Mouse (Mus musculus) kidney, embryonic 16.5 days (tissue): ENCODE data around the gene Tmem163. TPM values are rescaled to one million over a fixed set of nuclear protein-coding genes. Genes with fewer than 3 reads are reported as not detected.

Experiments used
- ATAC-seq: fragments of 200-750 bp; cut with Nextera tagmentation; 2 replicates; pipeline ENCODE4 v1.8.0; 2017; ENCODE audit warnings: moderate TSS enrichment; ENCODE audit not compliant: low FRiP score, low TSS enrichment
- H3K27ac ChIP-seq: fragments of 300-500 bp; sonication (generic); 2 replicates; pipeline ENCODE4 v1.5.1; 2014; ENCODE audit warnings: low read length
- H3K27me3 ChIP-seq: fragments of 300-500 bp; sonication (generic); 2 replicates; pipeline ENCODE4 v1.6.1; 2014; ENCODE audit warnings: low read length, control low read depth, mixed read lengths; ENCODE audit not compliant: insufficient read depth
- H3K36me3 ChIP-seq: fragments of 300-500 bp; sonication (generic); 2 replicates; pipeline ENCODE4 v1.6.1; 2014; ENCODE audit warnings: low read length, control low read depth, mixed read lengths; ENCODE audit not compliant: insufficient read depth
- H3K4me1 ChIP-seq: fragments of 300-500 bp; sonication (generic); 2 replicates; pipeline ENCODE4 v1.6.1; 2014; ENCODE audit warnings: low read length, control low read depth, mixed read lengths; ENCODE audit not compliant: insufficient read depth
- H3K4me2 ChIP-seq: fragments of 300-500 bp; sonication (generic); replicated peaks from 2 replicates; pipeline ENCODE4 v1.6.1; 2014; ENCODE audit warnings: low read depth, low read length
- H3K4me3 ChIP-seq: fragments of 300-500 bp; sonication (generic); 2 replicates; pipeline ENCODE4 v1.5.1; 2014; ENCODE audit warnings: mild to moderate bottlenecking, low read length
- H3K9ac ChIP-seq: fragments of 300-500 bp; sonication (generic); replicated peaks from 2 replicates; pipeline ENCODE4 v1.6.1; 2014; ENCODE audit warnings: low read length
- H3K9me3 ChIP-seq: fragments of 300-500 bp; sonication (generic); 2 replicates; pipeline ENCODE4 v1.6.1; 2016; ENCODE audit warnings: low read length, control low read depth
- whole genome bisulfite sequencing: fragments of 180-500 bp; shearing (Covaris S2); extraction: QIAGEN DNeasy Blood & Tissue Kit; methylation state at CpG from one replicate; pipeline ENCODE4 v1.1.7; 2014; 5-methylcytosine and 5-hydroxymethylcytosine counted together
- polyA plus RNA-seq: library from polyadenylated mRNA; unstranded; fragments of >200 nt; fragmentation: Nextera tagmentation; extraction: Ambion mirVana; gene quantifications from 2 replicates; pipeline ENCODE4 v1.2.1, GENCODE M21; 2015

The Tmem163 gene
- polyA plus RNA-seq, 1 experiment from 2014 or later = 0.99 TPM

- 74% methylated on average over 8 of the region's 8 CpGs for WGBS
- Histone ChIP-seq H3K9me3 (peaks cover 9% of the 10 kb centered on the region), H3K27ac (no peak overlapping the region), H3K27me3 (no peaks in the 10 kb centered on the region), H3K4me2 (no peak overlapping the region), H3K4me3 (no peak overlapping the region), H3K9ac (no peak overlapping the region), H3K4me1 (no peaks in the 10 kb centered on the region), H3K36me3 (no peaks in the 10 kb centered on the region)
- ATAC-seq = no peak
Observed at GRCm38 (mm10) chr1:127513140-127513539, 166.2 kb downstream of the Tmem163 start.

- no peak for ATAC-seq
- 75% methylated on average over 6 of the region's 6 CpGs for WGBS
- no peaks in the 10 kb centered on the region for H3K4me1 ChIP-seq
Observed at GRCm38 (mm10) chr1:127512709-127513108, 166.6 kb downstream of the Tmem163 start.

DNA sequence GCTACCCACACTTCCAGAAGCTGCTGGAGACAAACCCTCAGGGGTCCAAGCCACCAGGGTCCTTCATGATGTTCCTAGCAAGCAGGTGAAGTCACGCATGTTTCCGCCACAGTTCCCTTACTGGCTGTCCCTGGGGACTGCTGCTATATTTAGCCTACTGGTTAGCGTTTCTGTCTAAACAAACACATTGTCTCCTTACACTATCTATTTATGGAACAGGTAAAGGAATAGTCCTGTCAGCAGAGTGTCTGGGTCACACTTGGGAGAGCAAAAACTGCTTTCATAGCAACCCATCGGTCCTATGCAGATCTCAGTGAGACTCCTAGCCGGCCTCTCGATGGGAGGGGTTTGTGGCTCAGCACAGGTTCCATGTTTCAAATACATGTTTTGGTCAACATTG is 168.0 kb downstream of the Tmem163 start:
- no peak overlapping the region for H3K27ac ChIP-seq
- H3K4me1 ChIP-seq = no peaks in the 10 kb centered on the region
- WGBS = 78% methylated on average over 6 of the region's 6 CpGs
- H3K27me3 ChIP-seq = no peaks in the 10 kb centered on the region
- no peak overlapping the region for H3K4me3 ChIP-seq
- no peak for ATAC-seq
- H3K4me2 ChIP-seq = no peak overlapping the region
- H3K9ac ChIP-seq = no peak overlapping the region
- H3K36me3 ChIP-seq = no peaks in the 10 kb centered on the region
- peaks cover 6% of the 10 kb centered on the region for H3K9me3 ChIP-seq

More at GRCm38 (mm10) chr1:127512709-127513108, 166.6 kb downstream of the Tmem163 start:
- H3K36me3 ChIP-seq = no peaks in the 10 kb centered on the region
- H3K9me3 ChIP-seq = peaks cover 9% of the 10 kb centered on the region
- no peak overlapping the region for H3K4me2 ChIP-seq
- no peak overlapping the region for H3K4me3 ChIP-seq
- no peak overlapping the region for H3K9ac ChIP-seq
- H3K27me3 ChIP-seq = no peaks in the 10 kb centered on the region
- H3K27ac ChIP-seq = no peak overlapping the region

GRCm38 (mm10) chr1:127508921-127509320 is 170.4 kb downstream of the Tmem163 start:
- H3K36me3 ChIP-seq = no peaks in the 10 kb centered on the region
- no peaks in the 10 kb centered on the region for H3K4me1 ChIP-seq
- no peak overlapping the region for H3K4me2 ChIP-seq
- H3K9ac ChIP-seq = no peak overlapping the region
- H3K27ac ChIP-seq = no peak overlapping the region
- no peaks in the 10 kb centered on the region for H3K9me3 ChIP-seq
- H3K27me3 ChIP-seq = no peaks in the 10 kb centered on the region
- 80% methylated on average over 8 of the region's 8 CpGs for WGBS
- no peak for ATAC-seq
- no peak overlapping the region for H3K4me3 ChIP-seq

DNA sequence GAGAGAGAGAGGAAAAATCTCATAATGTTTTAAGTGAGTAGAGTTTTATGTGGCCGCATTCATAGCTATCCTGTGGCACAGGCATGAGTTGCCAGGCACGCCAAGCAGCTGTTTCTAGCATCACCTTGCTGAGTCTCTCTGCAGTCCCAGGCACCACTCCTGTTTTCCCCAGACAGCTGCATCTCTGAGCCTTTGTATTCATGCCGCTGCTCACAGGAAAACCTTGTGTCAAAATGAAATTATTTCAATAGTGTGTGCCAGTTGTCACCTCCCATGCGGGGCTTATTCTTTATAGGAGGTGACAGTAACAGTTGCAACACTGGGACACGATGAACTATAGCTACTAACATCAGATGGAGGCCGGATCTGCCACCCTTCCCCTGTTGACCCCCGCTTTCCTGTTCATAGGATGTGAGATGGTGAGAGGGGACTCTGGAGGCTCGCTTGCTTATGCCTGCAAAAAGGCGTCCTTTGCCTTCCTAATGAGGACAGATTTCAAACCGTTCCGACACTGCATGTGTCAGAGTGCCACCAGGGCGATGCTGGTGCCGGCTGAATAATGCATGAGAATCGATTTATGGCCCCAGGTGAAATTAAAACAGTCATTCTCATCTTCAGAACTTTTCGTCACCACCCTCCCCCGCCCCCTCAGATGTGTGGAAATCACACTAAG is 171.1 kb downstream of the Tmem163 start:
- WGBS = 63% methylated on average over 16 of the region's 16 CpGs

GRCm38 (mm10) chr1:127507042-127507650 is 172.2 kb downstream of the Tmem163 start:
- no peaks in the 10 kb centered on the region for H3K36me3 ChIP-seq
- WGBS = 80% methylated on average over 10 of the region's 10 CpGs
- no peaks in the 10 kb centered on the region for H3K9me3 ChIP-seq
- ATAC-seq = no peak
- no peak overlapping the region for H3K4me3 ChIP-seq
- no peaks in the 10 kb centered on the region for H3K4me1 ChIP-seq
- no peak overlapping the region for H3K4me2 ChIP-seq
- no peak overlapping the region for H3K27ac ChIP-seq
- H3K27me3 ChIP-seq = no peaks in the 10 kb centered on the region
- H3K9ac ChIP-seq = no peak overlapping the region

More for the DNA sequence above, 171.1 kb downstream of the Tmem163 start:
- Histone ChIP-seq H3K4me2 (no peak overlapping the region), H3K27me3 (no peaks in the 10 kb centered on the region), H3K9me3 (no peaks in the 10 kb centered on the region), H3K4me3 (no peak overlapping the region), H3K36me3 (no peaks in the 10 kb centered on the region), H3K9ac (no peak overlapping the region), H3K27ac (no peak overlapping the region), H3K4me1 (no peaks in the 10 kb centered on the region)
- no peak for ATAC-seq

- Histone ChIP-seq H3K27me3 (no peaks in the 10 kb centered on the region; the same call in 1 of the 2 replicates), H3K9me3 (no peaks in the 10 kb centered on the region), H3K4me1 (no peaks in the 10 kb centered on the region), H3K9ac (no peak overlapping the region), H3K36me3 (no peaks in the 10 kb centered on the region), H3K4me2 (no peak overlapping the region), H3K27ac (no peak overlapping the region), H3K4me3 (no peak overlapping the region)
- ATAC-seq = no peak
- WGBS = 83% methylated on average over 17 of the region's 17 CpGs
Observed at GRCm38 (mm10) chr1:127500701-127501100, 178.6 kb downstream of the Tmem163 start.

DNA sequence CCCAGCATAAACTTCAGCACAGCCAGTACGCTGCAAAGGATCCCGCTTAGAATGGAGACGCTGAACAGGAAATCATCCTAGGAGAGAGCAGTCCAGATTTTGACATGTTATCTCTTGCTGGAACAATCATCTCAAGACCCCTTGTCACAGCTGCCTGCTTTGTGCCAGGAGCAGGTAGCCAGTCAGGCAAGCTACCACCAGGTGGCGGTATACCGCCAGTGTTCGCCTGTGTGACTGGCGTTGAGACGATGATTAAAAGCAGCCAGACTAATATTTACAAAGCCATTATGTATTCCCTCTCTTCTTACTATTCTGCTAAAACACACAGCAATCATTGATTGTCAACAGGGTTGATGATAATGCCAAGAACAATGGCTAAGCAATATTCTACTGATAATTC is 179.1 kb downstream of the Tmem163 start:
- no peak overlapping the region for H3K4me2 ChIP-seq
- no peaks in the 10 kb centered on the region for H3K36me3 ChIP-seq
- no peaks in the 10 kb centered on the region; the same call in 1 of the 2 replicates for H3K27me3 ChIP-seq
- H3K9me3 ChIP-seq = no peaks in the 10 kb centered on the region
- ATAC-seq = no peak
- H3K9ac ChIP-seq = no peak overlapping the region
- H3K4me1 ChIP-seq = no peaks in the 10 kb centered on the region
- H3K4me3 ChIP-seq = no peak overlapping the region
- 11% methylated on average over 8 of the region's 8 CpGs for WGBS
- no peak overlapping the region for H3K27ac ChIP-seq

DNA sequence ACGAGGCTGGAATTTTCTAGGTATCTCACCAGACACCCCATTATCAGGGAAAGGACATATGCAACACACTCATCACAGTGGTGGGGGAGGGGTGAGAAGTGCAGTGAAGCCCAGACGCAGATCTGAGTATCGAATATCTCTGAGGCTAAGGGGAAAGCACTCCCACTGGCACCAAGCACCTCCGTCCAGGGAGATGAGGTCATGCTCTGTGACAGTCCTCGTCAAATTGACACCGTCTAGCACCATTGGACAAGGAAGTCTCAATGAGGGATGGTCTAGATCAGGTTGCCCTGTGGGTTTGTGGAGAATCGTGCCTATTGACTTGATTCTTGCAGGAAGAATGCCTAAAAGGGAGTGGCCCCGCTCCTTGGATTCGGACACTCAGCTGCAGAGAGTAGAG is 180.6 kb downstream of the Tmem163 start:
- no peak overlapping the region for H3K4me3 ChIP-seq
- no peak overlapping the region for H3K27ac ChIP-seq
- WGBS = 32% methylated on average over 9 of the region's 9 CpGs
- no peaks in the 10 kb centered on the region for H3K4me1 ChIP-seq
- no peaks in the 10 kb centered on the region for H3K36me3 ChIP-seq
- no peak for ATAC-seq
- H3K9ac ChIP-seq = no peak overlapping the region
- no peak overlapping the region for H3K4me2 ChIP-seq
- H3K9me3 ChIP-seq = no peaks in the 10 kb centered on the region
- H3K27me3 ChIP-seq = no peaks in the 10 kb centered on the region; the same call in 1 of the 2 replicates
